Mouse (Mus musculus): ENCODE data around the gene Acaca. TPM values are rescaled to one million over a fixed set of nuclear protein-coding genes. Genes with fewer than 3 reads are reported as not detected.
A peak's percentile ranks its signal among the peaks of the same experiment; 100 is the strongest.
"Not testable (repeated sequence)": the region's sequence is repeated elsewhere in the genome, so short reads cannot be mapped to it uniquely, and the experiment has no call there.

Gene Acaca
- total RNA-seq, 2 experiments from 2014 or later: 13.6 to 26.1 TPM

- intact Hi-C loops (cut with DNase I): no loop called here
- DNase-seq: no peak
Observed at GRCm38 (mm10) chr11:84375951-84376496, 246.6 kb downstream of the Acaca start.

GRCm38 (mm10) chr11:84376510-84377365 is 247.3 kb downstream of the Acaca start:
- no peak for DNase-seq
- intact Hi-C loops (cut with DNase I): no loop called here

- intact Hi-C loops (cut with DNase I): no loop called here
- no peak for DNase-seq
Observed at GRCm38 (mm10) chr11:84382450-84382849, 253.0 kb downstream of the Acaca start.

- no peak for DNase-seq
- intact Hi-C loops (cut with DNase I): no loop called here
Observed at GRCm38 (mm10) chr11:84383891-84384290, 254.4 kb downstream of the Acaca start.

- DNase-seq: peak; percentile 11 to 15
- intact Hi-C loops (cut with DNase I): no loop called here
Observed at GRCm38 (mm10) chr11:84389332-84389731, 259.9 kb downstream of the Acaca start.

- no peak for DNase-seq
- intact Hi-C loops (cut with DNase I): no loop called here
Observed at GRCm38 (mm10) chr11:84391126-84391525, 261.7 kb downstream of the Acaca start.

GRCm38 (mm10) chr11:84392066-84392465 is 262.6 kb downstream of the Acaca start:
- DNase-seq; intact Hi-C loops (cut with DNase I): not testable (repeated sequence)

GRCm38 (mm10) chr11:84393571-84393970 is 264.1 kb downstream of the Acaca start:
- intact Hi-C loops (cut with DNase I): no loop called here
- no peak for DNase-seq

GRCm38 (mm10) chr11:84395010-84395409 is 265.5 kb downstream of the Acaca start:
- DNase-seq: peak in 1 of 2 experiments; percentile 10
- intact Hi-C loops (cut with DNase I): no loop called here

GRCm38 (mm10) chr11:84406733-84407132 is 277.3 kb downstream of the Acaca start:
- intact Hi-C loops (cut with DNase I): no loop called here
- DNase-seq: no peak

GRCm38 (mm10) chr11:84410383-84410782 is 280.9 kb downstream of the Acaca start:
- DNase-seq: no peak
- intact Hi-C loops (cut with DNase I): no loop called here

GRCm38 (mm10) chr11:84410879-84411641 is 281.6 kb downstream of the Acaca start:
- intact Hi-C loops (cut with DNase I): no loop called here
- no peak for DNase-seq

- intact Hi-C loops (cut with DNase I): no loop called here
- DNase-seq: no peak
Observed at GRCm38 (mm10) chr11:84411642-84412018, 282.2 kb downstream of the Acaca start.

- intact Hi-C loops (cut with DNase I): no loop called here
- DNase-seq: no peak
Observed at GRCm38 (mm10) chr11:84412201-84412934, 282.9 kb downstream of the Acaca start.

GRCm38 (mm10) chr11:84413111-84413510 is 283.6 kb downstream of the Acaca start:
- DNase-seq: no peak
- intact Hi-C loops (cut with DNase I): no loop called here

- intact Hi-C loops (cut with DNase I): no loop called here
- DNase-seq: no peak
Observed at GRCm38 (mm10) chr11:84420779-84421178, 291.3 kb downstream of the Acaca start.

- DNase-seq: no peak
- intact Hi-C loops (cut with DNase I): no loop called here
Observed at GRCm38 (mm10) chr11:84425736-84426632, 296.5 kb downstream of the Acaca start.

- intact Hi-C loops (cut with DNase I): no loop called here
Observed at GRCm38 (mm10) chr11:84426633-84426998, 297.1 kb downstream of the Acaca start.

GRCm38 (mm10) chr11:84429581-84429980 is 300.1 kb downstream of the Acaca start:
- DNase-seq: peak; percentile 16 to 18
- intact Hi-C loops (cut with DNase I): loop anchor here (1.0 kb wide), 1 partner anchor 365 kb away; no protein-coding TSS in a partner anchor

More at GRCm38 (mm10) chr11:84426633-84426998, 297.1 kb downstream of the Acaca start:
- DNase-seq: no peak

- intact Hi-C loops (cut with DNase I): loop anchor here (2.0 kb wide), 1 partner anchor 386 kb away; no protein-coding TSS in a partner anchor
- no peak for DNase-seq
Observed at GRCm38 (mm10) chr11:84430336-84430735, 300.9 kb downstream of the Acaca start.

Data from heart, postnatal 36 days (tissue).